Mouse (Mus musculus): ENCODE measurements around the gene Slpi. TPM values are rescaled to one million over a fixed set of nuclear protein-coding genes. Genes with fewer than 3 reads are reported as not detected.

Gene Slpi
- total RNA-seq, 2 experiments from 2014 or later: 9.1 to 13.2 TPM

Small RNA genes lying within 50 kb of the gene (microRNA-seq; reads per million reads assigned to microRNA genes)
- not detected for gene Mir7678

Other genes with a start within 250 kb of the Slpi start
- gene Kcns1, start 218.0 kb downstream of the Slpi start, total RNA-seq (2021): under 1 TPM; 0.09 to 0.15 TPM
- gene Wfdc5, start 206.4 kb downstream of the Slpi start, total RNA-seq (2021): not detected
- not detected for gene Wfdc12, start 198.5 kb downstream of the Slpi start, total RNA-seq (2021)
- gene Wfdc15a, start 189.0 kb downstream of the Slpi start, total RNA-seq (2021): not detected
- not detected for gene Wfdc15b, start 167.4 kb downstream of the Slpi start, total RNA-seq (2021)
- not detected for gene Svs2, start 150.6 kb downstream of the Slpi start, total RNA-seq (2021)
- gene Svs3b, start 132.5 kb downstream of the Slpi start, total RNA-seq (2021): not detected
- gene Svs4, start 110.6 kb downstream of the Slpi start, total RNA-seq (2021): not detected
- not detected for gene Svs3a, start 99.8 kb downstream of the Slpi start, total RNA-seq (2021)
- gene Svs6, start 72.3 kb downstream of the Slpi start, total RNA-seq (2021): not detected
- gene Svs5, start 56.4 kb downstream of the Slpi start, total RNA-seq (2021): under 1 TPM in 1 of 2 experiments, not detected in 1; 0.45 TPM
- gene Rbpjl, start 14.0 kb upstream of the Slpi start, total RNA-seq (2021): under 1 TPM in 1 of 2 experiments, not detected in 1; 0.15 TPM
- gene Matn4, start 16.1 kb upstream of the Slpi start, total RNA-seq (2021): 1 to 10 TPM; 2.3 to 2.7 TPM
- 100 to 1,000 TPM; 101 to 246 TPM for gene Sdc4, start 54.8 kb upstream of the Slpi start, total RNA-seq (2021)
- gene Sys1, start 67.9 kb upstream of the Slpi start, total RNA-seq (2021): 10 to 100 TPM; 31.7 to 34.5 TPM
- 1 to 10 TPM; 2.5 to 4.8 TPM for gene Gm20458, start 71.9 kb upstream of the Slpi start, total RNA-seq (2021)
- gene Trp53tg5, start 84.6 kb upstream of the Slpi start, total RNA-seq (2021): not detected
- 10 to 100 TPM; 13.1 to 20.5 TPM for gene Dbndd2, start 97.0 kb upstream of the Slpi start, total RNA-seq (2021)
- gene Pigt, start 108.4 kb upstream of the Slpi start, total RNA-seq (2021): 10 to 100 TPM; 87.4 to 93.0 TPM
- gene Wfdc2, start 173.3 kb upstream of the Slpi start, total RNA-seq (2021): 1 to 10 TPM; 1.9 to 2.9 TPM
- not detected for gene Spint3, start 184.4 kb upstream of the Slpi start, total RNA-seq (2021)
- 1 to 10 TPM in 1 of 2 experiments, under 1 TPM in 1; 0.51 to 1.0 TPM for gene Wfdc6a, start 196.4 kb upstream of the Slpi start, total RNA-seq (2021)
- gene Eppin, start 204.5 kb upstream of the Slpi start, total RNA-seq (2021): not detected
- gene Wfdc6b, start 224.4 kb upstream of the Slpi start, total RNA-seq (2021): not detected
- under 1 TPM in 1 of 2 experiments, not detected in 1; 0.09 TPM for gene Wfdc8, start 224.5 kb upstream of the Slpi start, total RNA-seq (2021)
- not detected for gene Wfdc16, start 249.7 kb upstream of the Slpi start, total RNA-seq (2021)

All from adrenal gland, postnatal 10 days (tissue).